Mouse (Mus musculus) brain, embryonic 14.5 days (tissue): Measurements from ENCODE around the gene Vsir.

Experiments
- CTCF ChIP-seq: fragments of 200-500 bp; IDR thresholded peaks from 2 replicates; pipeline ENCODE4 v1.5.1; 2012; ENCODE audit warnings: inconsistent platforms, mild to moderate bottlenecking, moderate library complexity, borderline replicate concordance; ENCODE audit not compliant: insufficient read depth, insufficient read length; ENCODE audit errors: extremely low read depth
- POLR2A ChIP-seq: fragments of 200-500 bp; IDR thresholded peaks from 2 replicates; pipeline ENCODE4 v1.6.1; 2012; ENCODE audit warnings: mild to moderate bottlenecking, inconsistent platforms, borderline replicate concordance; ENCODE audit not compliant: poor library complexity, insufficient read depth, insufficient read length, severe bottlenecking; ENCODE audit errors: extremely low read depth

- TF ChIP-seq POLR2A (no peak), CTCF (no peak)
These were observed 27.4 kb downstream of the Vsir start for GRCm38 (mm10) chr10:60373937-60374578.
